Mouse (Mus musculus) monocyte, adult 59 days (primary cell): ENCODE results near the gene Eln. TPM values are rescaled to one million over a fixed set of nuclear protein-coding genes. Genes with fewer than 3 reads are reported as not detected.

Experiments
- total RNA-seq, 2 experiments: library from RNA; stranded (reverse); gene quantifications; one replicate each; pipeline ENCODE4 v1.2.4; 2023

The Eln gene
- total RNA-seq, result under 1 TPM in 1 of 2 experiments, not detected in 1; 0.37 TPM

GRCm38 (mm10) chr5:134746890-134747511 lies at the start of gene Eln:
Gene Eln, minus strand, starts transcription at chr5:134747323.

GRCm38 (mm10) chr5:134688086-134688717 lies 58.9 kb downstream of the Eln start, which contains the start of gene Limk1:
Gene Limk1, minus strand, starts transcription at chr5:134688598.

Other genes with a start within 250 kb of the Eln start
- gene Clip2, start 194.9 kb downstream of the Eln start, total RNA-seq, result 10 to 100 TPM; 12.6 to 12.8 TPM
- gene Syna, start 187.2 kb downstream of the Eln start, total RNA-seq, result not detected
- 10 to 100 TPM; 53.0 to 62.0 TPM for gene Rfc2, start 166.0 kb downstream of the Eln start, total RNA-seq
- gene Lat2, start 132.3 kb downstream of the Eln start, total RNA-seq, result 100 to 1,000 TPM; 103 to 114 TPM
- 100 to 1,000 TPM; 233 to 241 TPM for gene Eif4h, start 107.8 kb downstream of the Eln start, total RNA-seq
- 10 to 100 TPM; 33.3 to 36.0 TPM for gene Limk1, start 58.7 kb downstream of the Eln start, total RNA-seq
- gene Tmem270, start 159.4 kb upstream of the Eln start, total RNA-seq, result not detected
- not detected for gene Cldn13, start 168.2 kb upstream of the Eln start, total RNA-seq
- gene Mettl27, start 185.0 kb upstream of the Eln start, total RNA-seq, result 1 to 10 TPM; 1.5 to 2.3 TPM
- not detected for gene Cldn4, start 199.6 kb upstream of the Eln start, total RNA-seq
- gene Cldn3, start 238.9 kb upstream of the Eln start, total RNA-seq, result not detected